Mouse (Mus musculus) ovary, postnatal 10 days (tissue): Measurements from ENCODE around the gene Frem1.
A peak's percentile ranks its signal among the peaks of the same experiment; 100 is the strongest.

ENCODE experiments used
- DNase-seq: peaks from one replicate; pipeline ENCODE4 v3.0.0; 2022; ENCODE audit warnings: low spot score

The Frem1 gene

GRCm38 (mm10) chr4:82872121-82872520, 180.0 kb downstream of the Frem1 start:
- DNase-seq, result no peak

GRCm38 (mm10) chr4:82870931-82871330, 181.2 kb downstream of the Frem1 start:
- DNase-seq, result no peak

- DNase-seq, result no peak
Observed at GRCm38 (mm10) chr4:82867731-82868445, 184.3 kb downstream of the Frem1 start.

GRCm38 (mm10) chr4:82867111-82867510, 185.0 kb downstream of the Frem1 start:
- DNase-seq, result no peak

- no peak for DNase-seq
Observed at GRCm38 (mm10) chr4:82864974-82865699, 187.0 kb downstream of the Frem1 start.

GRCm38 (mm10) chr4:82863316-82863715, 188.8 kb downstream of the Frem1 start:
- DNase-seq, result no peak

GRCm38 (mm10) chr4:82861451-82861850, 190.7 kb downstream of the Frem1 start:
- DNase-seq, result no peak

GRCm38 (mm10) chr4:82860566-82860965, 191.6 kb downstream of the Frem1 start:
- DNase-seq, result no peak

GRCm38 (mm10) chr4:82859131-82860125, 192.7 kb downstream of the Frem1 start, which contains the start of gene Zdhhc21:
Gene Zdhhc21, minus strand, starts transcription at chr4:82859958.
- DNase-seq, result peak; percentile 78

GRCm38 (mm10) chr4:82858431-82859010, 193.6 kb downstream of the Frem1 start:
- DNase-seq, result no peak

- DNase-seq, result no peak
Observed at GRCm38 (mm10) chr4:82856986-82857385, 195.2 kb downstream of the Frem1 start.

- no peak for DNase-seq
Observed at GRCm38 (mm10) chr4:82853809-82854208, 198.3 kb downstream of the Frem1 start.

- DNase-seq, result no peak
Observed at GRCm38 (mm10) chr4:82848552-82849234, 203.4 kb downstream of the Frem1 start.
